Mouse (Mus musculus) ES-E14 (cell line): ENCODE results near the gene Ltb4r1.

Experiments used
- CHD2 ChIP-seq: IDR thresholded peaks from 2 replicates; pipeline ENCODE4 v1.6.1; 2014; ENCODE audit warnings: mild to moderate bottlenecking, low read depth, low read length, inconsistent platforms
- HCFC1 ChIP-seq: IDR thresholded peaks from 2 replicates; pipeline ENCODE4 v1.6.1; 2012; ENCODE audit warnings: low read length, inconsistent platforms, borderline replicate concordance; ENCODE audit not compliant: insufficient read depth
- MAFK ChIP-seq: IDR thresholded peaks from 2 replicates; pipeline ENCODE4 v1.6.1; 2014; ENCODE audit warnings: mild to moderate bottlenecking, low read depth, low read length, inconsistent platforms; ENCODE audit not compliant: insufficient read depth
- ZC3H11A ChIP-seq: IDR thresholded peaks from 2 replicates; pipeline ENCODE4 v1.6.1; 2012; ENCODE audit warnings: low read depth, mild to moderate bottlenecking, inconsistent platforms, low read length, borderline replicate concordance
- ZNF384 ChIP-seq: IDR thresholded peaks from 2 replicates; pipeline ENCODE4 v1.6.1; 2012; ENCODE audit warnings: low read depth, low read length, inconsistent platforms

DNA sequence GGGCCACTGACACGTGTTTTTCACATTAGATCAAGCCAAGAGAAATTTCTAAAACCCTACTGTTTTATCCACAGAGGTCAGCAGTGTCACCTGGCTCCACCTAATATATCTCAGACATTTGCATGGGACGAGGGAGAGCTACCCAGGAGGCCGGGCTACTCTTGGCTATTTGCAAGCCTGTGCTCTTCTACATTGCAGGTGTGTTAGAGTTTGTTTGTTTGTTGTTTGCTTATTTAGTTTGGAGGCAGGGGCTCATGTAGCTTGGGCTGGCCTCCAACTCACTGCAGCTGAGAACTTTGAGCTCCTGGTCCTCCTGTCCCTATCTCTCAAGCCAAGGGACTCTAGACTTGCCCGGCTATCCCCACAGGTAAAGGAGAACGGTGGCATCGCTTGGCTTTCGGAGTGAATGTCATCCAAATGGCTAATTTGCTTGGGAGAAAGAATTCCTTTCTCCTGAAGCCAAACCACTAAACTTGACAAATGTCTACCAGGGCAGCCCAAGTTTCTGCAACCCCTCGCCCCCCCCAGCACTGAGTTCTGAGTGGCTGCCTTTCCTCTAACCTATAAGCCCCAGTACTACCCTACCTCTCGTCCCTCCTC lies 16.7 kb downstream of the Ltb4r1 start:
- no peak for TF ChIP-seq CHD2
- TF ChIP-seq ZNF384, result no peak
- TF ChIP-seq HCFC1, result no peak
- TF ChIP-seq MAFK, result no peak
- no peak for TF ChIP-seq ZC3H11A
